Mouse (Mus musculus) testis, adult 10 weeks (tissue): Measurements from ENCODE around the gene AI593442. TPM values are rescaled to one million over a fixed set of nuclear protein-coding genes. Genes with fewer than 3 reads are reported as not detected.

Source experiments
- polyA plus RNA-seq: library from polyadenylated mRNA; stranded (reverse); fragments of 350-450 nt; fragmentation: Illumina TruSeq; extraction: RNeasy Lipid Tissue Mini Kit (QIAGEN cat#74804); gene quantifications from one replicate; pipeline ENCODE4 v1.2.3, GENCODE M21; 2014; ENCODE audit warnings: low read depth, low replicate concordance

AI593442 gene
- polyA plus RNA-seq, result 0.55 TPM

DNA sequence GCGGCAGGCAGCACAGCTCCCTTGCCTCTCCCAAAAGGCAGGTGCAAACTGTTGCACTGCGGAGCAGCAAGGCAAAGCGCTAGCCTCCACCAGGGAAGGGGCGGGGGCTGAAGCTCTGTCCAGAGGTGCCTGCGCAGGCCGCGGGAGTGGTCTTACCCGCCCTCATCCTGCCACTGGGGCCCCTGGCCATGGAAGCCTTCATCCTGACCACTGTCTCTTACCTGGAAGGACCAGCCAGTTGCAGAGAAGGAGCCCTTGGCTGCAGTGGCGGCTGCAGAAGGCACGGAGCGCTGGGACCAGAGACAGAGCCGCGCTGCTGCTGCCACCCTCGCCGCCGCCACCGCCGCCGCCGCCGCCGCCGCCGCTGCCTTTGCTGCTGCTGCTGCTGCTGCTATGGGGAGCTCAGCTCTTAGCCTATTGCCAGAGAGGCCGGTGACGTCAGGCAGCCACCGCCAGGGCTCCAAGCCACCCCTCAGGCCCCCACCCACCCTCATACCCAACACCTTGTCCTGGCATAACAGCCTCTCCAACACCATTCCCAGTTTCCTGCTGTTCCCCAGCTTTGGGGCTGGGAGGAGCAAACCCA lies at the start of gene AI593442:
Gene AI593442 (minus strand): TSS at position 419 of the 586 bp plus-strand sequence.

